Mouse (Mus musculus): Measurements from ENCODE around the gene B230217C12Rik.

B230217C12Rik gene

DNA sequence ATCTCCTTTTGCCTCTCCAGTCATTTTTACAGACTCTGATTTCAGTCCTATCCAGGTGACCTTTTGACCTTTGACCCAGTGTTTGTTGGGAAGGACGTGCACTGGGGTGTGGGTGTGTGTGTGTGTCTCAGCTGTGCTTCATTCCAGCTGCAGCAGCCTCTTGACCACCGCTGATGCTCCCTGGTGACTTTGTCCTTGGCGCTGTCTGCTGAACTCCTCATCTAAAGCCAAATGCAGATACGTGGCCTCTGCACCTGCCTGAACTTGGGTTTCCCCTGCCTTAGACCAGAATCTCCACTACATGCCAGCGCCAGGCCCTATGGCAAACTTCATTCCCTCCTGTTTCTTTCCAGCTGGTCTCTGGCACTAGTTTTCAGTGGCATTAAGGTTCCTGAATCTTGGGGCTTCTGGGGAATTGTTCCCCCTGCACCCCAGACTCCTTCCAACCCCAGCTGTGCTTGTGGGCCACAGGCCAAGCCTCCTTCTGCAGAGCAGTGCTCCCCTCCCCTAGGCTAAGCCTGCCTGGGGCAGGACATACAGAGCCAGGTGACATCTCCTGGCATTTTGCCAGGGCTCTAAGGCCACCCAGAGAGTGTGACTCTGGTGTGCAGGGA, 31.9 kb upstream of the B230217C12Rik start:
- DNase-seq (ENCODE audit: extremely low spot score, low read depth, low spot score): no peak

DNA sequence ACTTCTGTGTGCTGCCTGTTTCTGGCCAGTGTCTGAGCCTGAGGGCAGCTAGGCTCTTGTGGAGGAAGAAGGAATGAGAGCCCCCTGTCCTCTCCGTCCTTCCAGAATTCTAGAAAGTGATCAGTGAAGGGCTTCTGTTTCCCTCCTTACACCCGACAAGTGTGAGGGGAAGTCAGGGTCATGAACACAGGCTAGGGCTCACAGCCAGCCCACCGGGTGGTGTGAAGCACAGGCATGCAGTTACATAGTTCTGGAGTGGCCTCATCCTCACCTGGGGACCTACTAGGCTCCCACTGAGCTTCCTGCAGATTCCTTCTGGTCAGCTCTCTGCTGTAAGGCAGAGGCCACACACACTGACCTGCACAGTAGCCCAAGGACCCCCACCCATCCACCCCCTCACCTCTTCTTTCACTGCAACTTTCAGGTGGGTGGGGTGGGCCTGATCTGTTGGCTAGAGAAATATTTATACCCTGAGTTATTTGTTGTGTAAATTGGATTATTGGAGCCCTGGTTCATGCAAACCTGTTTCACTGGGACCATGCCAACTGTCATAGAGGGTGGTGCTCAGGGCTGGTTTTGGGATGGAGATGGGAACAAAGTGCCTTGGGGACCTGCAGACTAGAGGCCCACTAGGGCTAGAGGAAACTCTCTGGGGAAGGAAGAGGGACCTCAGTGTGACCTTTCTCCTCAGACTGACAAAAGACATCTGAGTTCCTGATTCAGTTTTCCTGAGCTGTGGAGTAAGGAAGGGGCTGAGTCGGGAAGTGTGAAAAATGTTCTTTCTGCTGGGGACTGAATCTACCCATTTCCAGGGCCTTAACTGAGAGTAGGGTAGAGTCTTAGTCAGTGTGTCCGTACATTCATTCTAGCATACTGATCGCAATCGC, 31.1 kb upstream of the B230217C12Rik start:
- DNase-seq (ENCODE audit: extremely low spot score, low read depth, low spot score): no peak

DNA sequence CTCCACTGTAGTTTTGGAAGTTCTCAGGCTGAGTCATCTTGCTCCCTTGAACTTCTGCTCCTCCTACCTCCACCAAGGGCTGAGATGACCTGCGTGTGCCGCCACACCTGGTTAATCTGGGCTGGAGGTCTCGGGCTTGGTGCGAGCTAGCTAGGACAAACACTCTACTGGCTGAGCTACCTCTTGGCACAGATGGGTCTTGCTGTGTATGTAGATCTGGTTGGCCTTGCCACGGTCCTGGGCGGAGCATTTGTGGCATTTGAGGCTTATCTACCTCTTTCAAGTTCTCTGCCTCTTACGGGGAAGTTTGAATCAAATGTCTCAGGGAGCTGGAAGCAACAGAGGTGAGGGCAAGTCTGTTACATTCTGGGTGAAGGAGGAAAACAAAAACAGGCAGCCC, 30.2 kb upstream of the B230217C12Rik start:
- DNase-seq (ENCODE audit: extremely low spot score, low read depth, low spot score): no peak

DNA sequence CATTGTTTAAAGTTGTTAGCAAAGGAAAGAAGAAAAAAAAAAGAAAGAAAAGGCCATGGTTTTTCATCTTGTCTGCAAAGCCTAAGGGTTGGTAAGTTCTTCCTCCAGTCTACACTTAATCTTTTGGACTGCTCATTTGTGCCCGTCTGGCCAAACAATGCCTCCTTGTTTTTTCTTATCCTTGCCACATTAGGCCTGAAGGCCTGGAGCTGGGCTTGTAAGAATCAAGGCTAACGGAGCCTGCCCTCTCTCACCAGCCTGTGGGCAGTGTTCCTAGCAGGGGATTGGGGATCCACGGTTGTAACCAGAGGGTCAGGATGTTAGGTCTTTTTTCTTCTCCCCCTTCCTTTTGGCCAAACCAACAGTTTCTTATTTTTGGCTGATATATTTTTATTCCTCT, 29.6 kb upstream of the B230217C12Rik start:
- no peak for DNase-seq (ENCODE audit: extremely low spot score, low read depth, low spot score)

DNA sequence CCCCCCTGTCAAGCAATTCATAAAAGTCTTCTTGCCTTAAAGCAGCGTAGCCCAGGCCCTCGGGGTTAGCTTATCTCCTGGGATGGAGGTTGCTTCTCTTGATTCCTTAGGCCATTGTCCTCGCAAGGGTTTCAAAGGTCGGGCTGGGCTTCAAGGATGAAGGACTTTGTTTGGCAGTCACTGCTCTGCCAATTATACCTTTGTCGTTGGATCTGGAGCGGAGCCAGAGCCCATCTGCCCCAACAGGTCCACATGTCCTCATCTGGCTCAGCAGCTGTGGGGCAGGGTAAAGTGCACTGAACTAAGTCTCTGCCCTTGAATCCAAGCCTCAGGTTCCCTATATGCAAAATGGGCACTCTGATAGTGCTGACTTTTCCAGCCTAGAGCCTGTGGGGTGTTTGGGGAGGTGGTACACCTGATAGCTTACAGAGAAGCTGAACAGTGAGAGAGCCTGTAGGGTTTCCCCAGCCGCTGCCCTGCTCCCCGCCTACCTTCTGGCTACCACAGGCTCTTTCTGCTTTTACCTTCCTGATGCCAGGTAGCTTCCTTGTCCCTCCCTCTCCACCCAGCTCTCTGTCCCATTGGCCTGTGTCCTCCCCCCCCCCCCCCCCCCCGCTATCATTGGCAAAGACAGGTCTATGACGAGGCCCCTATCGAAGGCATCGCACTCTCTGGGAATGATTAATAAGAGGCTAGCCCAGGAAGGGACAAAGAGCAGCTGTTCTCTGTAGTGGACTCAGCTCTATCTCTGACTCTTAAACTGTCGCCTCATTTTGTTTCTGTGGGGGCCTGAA, 28.8 kb upstream of the B230217C12Rik start:
- DNase-seq (ENCODE audit: extremely low spot score, low read depth, low spot score): no peak

DNA sequence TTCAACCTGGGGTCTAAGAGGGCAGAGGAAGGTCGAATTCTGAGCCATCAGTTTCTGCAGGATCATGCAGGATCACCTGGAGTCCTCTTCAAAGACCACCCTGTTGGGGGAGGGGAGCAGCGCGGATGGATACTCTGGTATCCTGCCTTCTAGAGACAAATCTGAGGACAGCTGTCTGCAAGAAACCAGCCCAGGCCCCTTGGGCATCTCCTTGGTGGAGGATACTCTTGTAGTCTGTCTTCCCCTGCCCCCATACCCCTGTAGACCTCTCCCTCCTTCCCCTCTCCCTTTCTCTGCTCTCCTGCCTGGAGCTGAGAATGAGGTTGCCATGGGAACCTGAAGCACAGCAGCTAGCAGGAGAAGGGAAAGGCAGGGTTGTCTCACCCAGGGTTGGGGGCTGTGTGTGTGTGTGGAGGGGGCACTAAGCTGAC, 28.1 kb upstream of the B230217C12Rik start:
- no peak for DNase-seq (ENCODE audit: extremely low spot score, low read depth, low spot score)

DNA sequence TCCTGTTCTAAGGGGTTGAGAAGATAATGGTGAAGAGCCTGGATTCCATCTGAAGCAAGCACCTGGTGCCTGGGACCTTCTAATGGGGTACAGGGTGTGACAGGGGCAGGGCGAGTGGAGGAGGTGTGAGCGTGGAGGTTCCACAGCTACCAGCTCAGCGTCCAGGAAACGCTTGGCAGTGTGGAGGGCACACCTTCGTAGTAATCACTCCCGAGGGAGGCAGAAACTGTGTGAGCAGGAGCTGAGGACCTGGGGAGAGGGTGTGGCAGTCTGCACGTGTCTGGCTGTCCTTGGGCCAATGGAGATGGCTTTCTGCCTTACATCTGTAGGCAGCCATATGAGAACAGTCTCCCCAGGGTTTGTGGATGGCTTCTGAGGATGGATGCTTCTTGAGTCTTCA, 27.5 kb upstream of the B230217C12Rik start:
- no peak for DNase-seq (ENCODE audit: extremely low spot score, low read depth, low spot score)

DNA sequence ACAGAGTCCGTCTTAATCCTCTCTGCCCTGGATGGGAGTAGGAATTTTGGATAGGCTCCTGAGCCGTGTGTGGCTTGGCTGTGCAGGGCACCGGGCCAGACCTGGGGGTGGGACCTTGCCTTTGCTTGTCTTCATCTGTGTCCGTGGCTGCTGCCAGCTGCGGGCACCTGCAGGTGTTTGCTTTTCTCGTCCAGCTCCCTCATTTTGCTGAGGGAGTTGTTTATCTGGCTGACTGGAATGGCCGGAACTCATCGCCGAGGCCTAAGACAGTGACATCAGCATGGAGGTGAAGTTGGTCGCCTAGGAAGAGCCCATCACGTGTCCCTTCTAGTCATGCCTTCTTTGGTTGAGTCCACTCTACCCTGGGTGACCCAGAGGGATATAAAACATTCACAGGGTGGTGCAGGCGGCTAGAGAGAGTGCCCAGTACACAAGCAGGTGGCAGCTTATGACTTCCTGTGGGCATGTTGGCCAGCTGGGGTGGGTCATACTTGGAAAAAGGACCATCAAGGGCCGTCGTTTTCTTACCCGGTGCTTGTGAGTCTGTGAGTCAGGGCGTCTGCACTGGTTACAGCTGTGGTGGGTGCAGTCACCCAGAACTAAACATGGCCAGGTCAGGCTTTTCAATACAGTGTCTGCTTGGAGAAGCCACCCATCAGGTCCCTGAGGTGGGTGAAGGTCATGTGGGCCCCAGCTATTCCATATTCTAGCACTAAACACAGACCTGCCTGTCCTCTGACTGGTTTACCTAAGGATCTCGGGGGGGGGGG, 26.6 kb upstream of the B230217C12Rik start:
- no peak for DNase-seq (ENCODE audit: extremely low spot score, low read depth, low spot score)

DNA sequence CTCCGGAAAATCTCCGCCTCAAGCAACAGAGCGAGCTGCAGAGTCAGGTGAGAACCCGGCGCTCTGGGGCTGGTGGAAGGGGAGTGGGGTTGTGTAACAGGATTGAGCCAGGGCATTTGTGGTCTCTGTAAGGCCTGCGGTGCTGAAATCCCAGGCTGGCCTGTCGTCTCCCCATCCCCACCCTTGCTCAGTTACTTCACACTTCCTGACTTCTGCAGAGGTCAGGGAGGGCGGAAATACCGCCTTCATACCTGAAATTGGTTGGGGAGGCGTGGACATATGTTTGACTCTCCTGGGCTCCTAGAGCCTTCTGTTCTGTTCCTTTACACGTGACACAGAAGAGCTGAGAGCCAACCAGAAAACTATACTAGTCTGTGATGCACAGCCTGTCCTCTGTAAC, 24.8 kb upstream of the B230217C12Rik start:
- no peak for DNase-seq (ENCODE audit: extremely low spot score, low read depth, low spot score)

DNA sequence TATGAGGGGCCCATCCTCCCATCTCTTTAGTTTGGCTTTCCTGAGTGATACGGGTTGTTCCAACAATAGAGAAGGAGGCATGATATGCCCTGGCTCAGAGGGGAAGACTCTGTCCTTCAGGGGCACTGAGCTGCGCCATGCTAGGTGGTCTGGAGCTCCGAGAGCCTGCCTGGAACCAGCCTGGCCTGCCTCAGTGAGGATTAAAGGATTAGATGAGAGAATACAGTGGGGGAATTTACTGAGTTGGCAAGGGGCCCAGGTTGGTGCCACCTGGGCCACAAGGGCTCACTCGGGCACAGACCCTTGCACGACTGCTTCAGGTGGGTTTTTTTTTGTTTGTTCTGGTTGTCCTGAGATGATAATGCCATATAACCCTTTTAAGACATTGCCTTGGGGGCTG, 24.4 kb upstream of the B230217C12Rik start:
- DNase-seq (ENCODE audit: extremely low spot score, low read depth, low spot score): no peak

DNA sequence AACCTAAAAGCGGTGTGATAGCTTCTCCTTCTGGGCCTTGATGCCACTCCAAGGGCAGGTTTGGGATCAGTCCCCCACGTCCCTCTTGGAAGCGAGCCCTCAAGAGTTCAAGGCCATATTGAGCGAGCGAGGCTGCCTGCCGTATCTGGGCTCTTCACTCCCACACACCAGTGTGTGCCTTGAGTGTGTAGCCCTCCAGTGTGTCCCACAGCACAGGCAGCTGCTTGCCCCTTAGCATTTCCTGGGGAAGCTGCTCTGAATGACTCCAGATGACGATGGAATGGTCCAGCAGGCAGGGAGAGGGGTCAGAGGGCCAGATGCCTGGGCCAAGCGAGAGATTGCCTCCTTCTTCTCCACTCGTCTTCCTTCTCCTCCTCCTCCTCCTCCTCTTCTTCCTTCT, 23.7 kb upstream of the B230217C12Rik start:
- no peak for DNase-seq (ENCODE audit: extremely low spot score, low read depth, low spot score)

DNA sequence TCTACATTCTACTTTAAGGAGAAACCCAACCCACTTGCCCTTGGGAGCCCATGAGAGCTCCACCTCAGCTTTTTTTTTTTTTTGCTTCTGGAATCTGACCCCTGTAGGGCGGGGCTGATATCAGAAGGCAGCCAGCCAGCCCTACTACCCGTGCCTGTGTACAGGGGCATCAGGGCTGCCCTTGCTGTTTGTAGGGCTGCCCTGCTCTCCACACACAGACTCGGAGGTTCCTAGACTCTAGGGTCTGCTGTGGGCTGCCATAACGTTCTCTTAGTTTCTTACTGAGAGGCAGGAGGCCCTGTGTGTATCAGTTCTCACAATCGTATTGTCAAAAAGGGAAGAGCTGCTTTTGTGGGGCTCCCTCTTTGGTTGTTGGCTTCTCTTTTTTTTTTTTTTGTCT, 23.2 kb upstream of the B230217C12Rik start:
- DNase-seq (ENCODE audit: extremely low spot score, low read depth, low spot score): no peak

DNA sequence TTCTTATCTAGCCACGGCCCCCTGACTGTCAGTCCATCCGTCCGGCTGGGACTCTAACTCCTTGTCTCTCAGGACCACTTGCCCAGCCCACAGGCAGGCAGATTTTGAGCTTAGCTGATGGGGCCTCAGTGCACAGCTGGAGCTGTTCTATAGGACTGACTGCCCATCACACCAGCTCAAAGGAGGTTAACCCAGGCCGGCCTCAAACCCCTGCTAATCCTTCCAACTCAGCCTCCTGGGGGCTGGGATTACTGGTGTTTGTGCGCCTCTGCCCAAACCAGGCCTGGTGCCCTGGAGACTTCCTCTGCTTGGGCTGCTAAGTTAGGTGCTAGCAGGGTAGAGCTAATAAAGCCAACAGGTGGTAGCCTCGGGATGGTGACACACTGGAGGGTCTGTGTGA, 22.6 kb upstream of the B230217C12Rik start:
- DNase-seq (ENCODE audit: extremely low spot score, low read depth, low spot score): no peak

DNA sequence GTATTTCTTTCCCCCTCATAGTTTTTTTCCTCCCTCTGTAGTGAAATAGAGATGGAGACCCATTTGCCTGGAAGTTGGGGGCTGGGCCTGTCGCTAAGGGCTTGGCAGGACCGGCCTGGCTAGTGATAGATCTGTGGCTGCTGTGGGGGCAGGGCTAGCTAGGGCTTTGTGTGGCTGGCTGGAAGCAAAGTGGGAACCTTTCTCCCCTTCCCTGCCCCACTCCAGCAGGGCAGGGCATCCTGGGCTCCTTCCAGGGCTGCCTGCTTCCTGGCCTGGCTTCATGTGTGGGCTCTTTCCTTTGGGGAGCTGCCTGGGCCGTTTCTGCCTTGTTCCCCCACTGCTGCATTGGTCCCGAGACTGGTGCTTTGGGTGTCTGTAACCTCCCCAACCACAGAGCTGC, 22.0 kb upstream of the B230217C12Rik start:
- no peak for DNase-seq (ENCODE audit: extremely low spot score, low read depth, low spot score)

DNA sequence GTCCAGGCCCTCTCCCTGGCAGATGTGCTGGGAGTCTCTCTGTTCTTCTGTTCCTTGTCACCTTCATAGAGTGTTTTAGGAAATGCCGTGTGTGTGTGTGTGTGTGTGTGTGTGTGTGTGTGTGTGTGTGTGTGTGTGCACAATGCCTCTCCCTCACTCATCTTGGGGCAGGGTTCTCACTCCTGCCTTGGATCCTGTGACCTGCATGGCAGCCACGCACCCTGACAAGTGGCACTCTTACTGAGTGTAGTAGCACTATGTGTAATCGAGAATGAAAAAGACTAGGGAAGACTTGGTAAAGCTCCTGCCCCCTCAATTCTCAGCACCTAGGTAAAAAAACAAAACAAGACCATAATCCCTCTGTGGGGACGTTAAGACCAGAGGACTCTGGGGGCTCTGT, 21.5 kb upstream of the B230217C12Rik start:
- DNase-seq (ENCODE audit: extremely low spot score, low read depth, low spot score): no peak

DNA sequence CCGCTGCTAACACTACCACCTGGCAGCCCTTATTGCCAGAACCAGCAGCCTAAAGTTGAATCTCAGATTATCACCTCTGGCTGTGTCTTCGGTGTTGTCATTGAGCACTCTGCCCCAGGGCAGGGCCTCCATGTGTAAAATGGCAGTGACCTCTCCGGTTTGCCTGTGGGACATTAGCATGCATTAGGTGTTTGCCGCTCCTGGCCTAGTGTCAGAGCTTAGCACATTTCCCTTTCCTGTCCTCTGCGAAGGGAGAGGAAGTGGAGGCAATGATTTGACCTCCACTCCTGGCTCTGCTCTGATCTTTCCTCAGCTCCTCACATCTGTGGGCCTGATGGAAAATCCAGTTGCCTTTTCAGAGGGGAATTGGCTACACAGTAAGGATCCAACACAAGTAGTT, 20.7 kb upstream of the B230217C12Rik start:
- DNase-seq (ENCODE audit: extremely low spot score, low read depth, low spot score): no peak

DNA sequence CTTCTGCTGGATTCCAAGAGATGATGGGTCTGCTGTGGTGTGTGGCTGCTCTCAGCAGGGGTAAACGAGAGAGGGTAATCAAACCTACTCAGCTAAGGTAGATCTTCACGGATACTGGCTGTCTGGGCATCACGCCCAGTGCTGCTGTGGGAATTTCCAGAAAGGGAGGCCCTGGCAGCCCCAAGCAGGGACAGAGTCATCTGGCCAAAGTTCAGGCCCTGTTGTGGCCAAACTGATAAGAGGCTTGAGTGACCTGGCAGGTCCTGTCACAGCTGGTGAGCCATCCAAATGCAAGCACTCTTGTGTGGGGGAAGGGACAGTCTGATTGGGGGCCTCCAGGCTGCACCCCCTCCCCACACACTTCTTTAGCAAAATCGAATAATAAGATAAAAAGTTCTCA, 19.7 kb upstream of the B230217C12Rik start:
- DNase-seq (ENCODE audit: extremely low spot score, low read depth, low spot score): no peak

DNA sequence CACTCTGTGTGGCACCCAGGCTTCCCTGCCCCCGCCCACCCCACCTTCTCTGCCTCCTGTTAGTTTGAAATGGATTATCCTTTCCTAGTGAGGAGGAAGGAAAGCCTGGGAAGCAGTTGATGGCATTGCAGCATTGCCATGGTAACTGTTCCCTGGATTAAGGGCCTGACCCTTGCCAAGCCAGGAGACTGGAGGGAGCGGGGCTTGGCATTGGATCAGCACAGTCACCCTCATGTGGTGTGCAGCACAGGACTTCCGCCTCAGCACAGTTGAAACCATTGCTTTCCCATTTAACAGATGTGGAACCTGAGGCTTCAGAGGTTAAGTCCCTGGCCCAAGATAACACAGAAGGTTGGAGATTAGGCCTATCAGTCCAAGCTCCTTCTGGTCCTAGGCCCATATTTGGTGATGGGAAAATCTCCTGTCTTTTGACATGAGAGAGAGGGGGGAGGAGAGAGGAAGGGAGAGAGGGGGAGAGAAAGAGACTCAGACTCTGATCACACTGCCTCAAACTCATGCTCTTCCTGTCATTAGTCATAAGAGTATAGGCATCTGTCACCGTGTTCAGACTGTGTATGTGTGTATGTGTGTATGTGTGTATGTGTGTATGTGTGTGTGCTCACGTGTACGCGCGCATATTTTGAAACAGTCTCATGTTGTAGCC, 19.0 kb upstream of the B230217C12Rik start:
- no peak for DNase-seq (ENCODE audit: extremely low spot score, low read depth, low spot score)

DNA sequence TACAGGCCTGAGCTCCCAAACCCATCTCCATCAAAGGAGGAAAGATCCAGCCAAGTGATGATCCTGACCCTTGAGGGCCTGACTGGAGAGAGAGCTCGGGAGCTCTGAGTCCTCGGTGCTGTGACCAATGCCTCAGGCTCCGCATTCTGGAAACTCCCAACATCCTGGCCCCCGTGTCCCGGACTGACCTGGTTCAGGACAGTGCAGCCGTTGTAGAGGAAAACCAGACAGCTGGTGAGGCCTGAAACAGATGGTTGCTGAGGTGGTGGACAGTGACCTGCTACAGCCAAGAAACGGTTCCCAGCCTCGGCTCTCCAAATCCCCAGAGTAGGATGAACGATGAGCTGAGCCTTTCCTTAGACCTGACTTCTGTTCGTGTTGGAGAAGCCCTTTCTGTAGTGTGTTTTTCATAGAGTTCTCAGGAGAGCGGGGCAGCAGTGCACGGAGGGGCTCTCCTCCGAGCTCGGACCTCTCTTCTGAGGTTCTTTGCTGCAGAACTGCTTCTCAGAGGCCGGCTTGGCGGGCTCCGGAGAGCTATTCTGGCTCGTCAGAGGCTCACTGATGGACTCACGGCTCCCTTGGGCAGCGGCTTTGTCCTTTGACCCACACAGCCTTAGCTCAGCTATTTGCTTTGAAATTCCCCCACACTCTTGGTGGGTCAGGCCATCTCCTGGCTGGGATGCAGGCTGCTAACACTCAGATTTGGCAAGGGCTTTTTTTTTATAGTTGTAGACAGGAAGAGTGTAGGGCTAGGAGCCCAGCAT, 17.6 kb upstream of the B230217C12Rik start:
- DNase-seq (ENCODE audit: extremely low spot score, low read depth, low spot score): no peak

DNA sequence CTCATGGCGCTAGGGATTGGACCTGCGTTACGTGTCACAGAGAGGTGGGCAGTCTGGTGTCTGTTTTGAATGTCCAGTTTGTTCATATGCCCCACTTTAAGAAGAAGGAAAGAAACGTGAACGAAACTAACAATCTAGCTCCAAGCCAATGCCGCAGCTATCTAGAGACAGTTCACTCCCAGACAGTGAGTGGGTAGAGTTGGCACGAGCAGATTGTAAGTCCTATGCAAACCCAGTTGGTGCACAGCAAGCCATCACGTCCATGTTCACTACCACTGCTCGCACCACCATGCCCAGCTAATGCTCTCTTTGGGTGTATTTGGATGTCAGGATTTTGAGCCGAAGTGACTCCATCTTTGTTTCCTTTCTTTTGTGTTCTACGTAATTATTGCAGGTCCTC, 16.4 kb upstream of the B230217C12Rik start:
- no peak for DNase-seq (ENCODE audit: extremely low spot score, low read depth, low spot score)
